Mouse (Mus musculus) kidney, embryonic 16.5 days (tissue): ENCODE data around the gene Cga. TPM values are rescaled to one million over a fixed set of nuclear protein-coding genes. Genes with fewer than 3 reads are reported as not detected.

ENCODE experiments used
- ATAC-seq: fragments of 200-750 bp; cut with Nextera tagmentation; 2 replicates; pipeline ENCODE4 v1.8.0; 2017; ENCODE audit warnings: moderate TSS enrichment; ENCODE audit not compliant: low FRiP score, low TSS enrichment
- H3K27ac ChIP-seq: fragments of 300-500 bp; sonication (generic); 2 replicates; pipeline ENCODE4 v1.5.1; 2014; ENCODE audit warnings: low read length
- H3K27me3 ChIP-seq: fragments of 300-500 bp; sonication (generic); 2 replicates; pipeline ENCODE4 v1.6.1; 2014; ENCODE audit warnings: low read length, control low read depth, mixed read lengths; ENCODE audit not compliant: insufficient read depth
- H3K36me3 ChIP-seq: fragments of 300-500 bp; sonication (generic); 2 replicates; pipeline ENCODE4 v1.6.1; 2014; ENCODE audit warnings: low read length, control low read depth, mixed read lengths; ENCODE audit not compliant: insufficient read depth
- H3K4me1 ChIP-seq: fragments of 300-500 bp; sonication (generic); 2 replicates; pipeline ENCODE4 v1.6.1; 2014; ENCODE audit warnings: low read length, control low read depth, mixed read lengths; ENCODE audit not compliant: insufficient read depth
- H3K4me2 ChIP-seq: fragments of 300-500 bp; sonication (generic); replicated peaks from 2 replicates; pipeline ENCODE4 v1.6.1; 2014; ENCODE audit warnings: low read depth, low read length
- H3K4me3 ChIP-seq: fragments of 300-500 bp; sonication (generic); 2 replicates; pipeline ENCODE4 v1.5.1; 2014; ENCODE audit warnings: mild to moderate bottlenecking, low read length
- H3K9ac ChIP-seq: fragments of 300-500 bp; sonication (generic); replicated peaks from 2 replicates; pipeline ENCODE4 v1.6.1; 2014; ENCODE audit warnings: low read length
- H3K9me3 ChIP-seq: fragments of 300-500 bp; sonication (generic); 2 replicates; pipeline ENCODE4 v1.6.1; 2016; ENCODE audit warnings: low read length, control low read depth
- WGBS: fragments of 180-500 bp; shearing (Covaris S2); extraction: QIAGEN DNeasy Blood & Tissue Kit; methylation state at CpG from one replicate; pipeline ENCODE4 v1.1.7; 2014; 5-methylcytosine and 5-hydroxymethylcytosine counted together
- polyA plus RNA-seq: library from polyadenylated mRNA; unstranded; fragments of >200 nt; fragmentation: Nextera tagmentation; extraction: Ambion mirVana; gene quantifications from 2 replicates; pipeline ENCODE4 v1.2.1, GENCODE M21; 2015

Cga gene
- polyA plus RNA-seq, 1 experiment from 2014 or later = not detected

DNA sequence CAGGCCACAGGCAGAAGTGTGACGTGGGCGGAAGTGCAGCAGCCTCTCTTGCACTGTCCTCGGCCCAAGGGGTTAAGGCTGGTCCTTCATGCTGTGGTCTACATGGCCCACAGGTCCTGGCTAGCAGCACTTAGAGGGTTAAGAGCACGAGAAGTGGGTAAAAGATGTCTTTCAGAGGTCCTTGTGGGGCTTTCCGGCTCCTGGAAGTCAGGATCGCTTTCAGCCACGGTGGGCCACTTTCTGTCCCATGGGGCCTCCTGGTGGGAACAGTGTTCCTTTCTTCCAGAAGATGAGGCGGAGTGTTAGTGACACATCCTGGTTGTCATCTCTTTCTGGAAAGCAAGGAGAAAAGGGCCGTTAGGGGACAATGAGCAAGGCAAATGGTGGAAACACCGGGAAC, 60.1 kb downstream of the Cga start:
- Histone ChIP-seq H3K27me3 (no peaks in the 10 kb centered on the region), H3K4me3 (no peak overlapping the region), H3K4me1 (no peaks in the 10 kb centered on the region), H3K9ac (no peak overlapping the region), H3K9me3 (no peaks in the 10 kb centered on the region), H3K4me2 (no peak overlapping the region), H3K27ac (no peak overlapping the region), H3K36me3 (no peaks in the 10 kb centered on the region)
- 69% methylated on average over 10 of the region's 10 CpGs for WGBS
- no peak for ATAC-seq

Other genes starting within 250 kb of the Cga start
- gene Slc35a1, start 206.3 kb upstream of the Cga start, polyA plus RNA-seq = 76.3 and 81.1 TPM in 2 replicates
- gene Cfap206, start 163.6 kb upstream of the Cga start, polyA plus RNA-seq = 1.5 and 1.7 TPM in 2 replicates
- gene Gm136, start 137.5 kb upstream of the Cga start, polyA plus RNA-seq = not detected in 2 replicates
- gene Smim8, start 115.4 kb upstream of the Cga start, polyA plus RNA-seq = 44.0 and 44.4 TPM in 2 replicates
- 17.0 and 19.3 TPM in 2 replicates for gene Zfp292, start 10.8 kb upstream of the Cga start, polyA plus RNA-seq